Mouse (Mus musculus): ENCODE data around the gene Adgrv1.

DNA sequence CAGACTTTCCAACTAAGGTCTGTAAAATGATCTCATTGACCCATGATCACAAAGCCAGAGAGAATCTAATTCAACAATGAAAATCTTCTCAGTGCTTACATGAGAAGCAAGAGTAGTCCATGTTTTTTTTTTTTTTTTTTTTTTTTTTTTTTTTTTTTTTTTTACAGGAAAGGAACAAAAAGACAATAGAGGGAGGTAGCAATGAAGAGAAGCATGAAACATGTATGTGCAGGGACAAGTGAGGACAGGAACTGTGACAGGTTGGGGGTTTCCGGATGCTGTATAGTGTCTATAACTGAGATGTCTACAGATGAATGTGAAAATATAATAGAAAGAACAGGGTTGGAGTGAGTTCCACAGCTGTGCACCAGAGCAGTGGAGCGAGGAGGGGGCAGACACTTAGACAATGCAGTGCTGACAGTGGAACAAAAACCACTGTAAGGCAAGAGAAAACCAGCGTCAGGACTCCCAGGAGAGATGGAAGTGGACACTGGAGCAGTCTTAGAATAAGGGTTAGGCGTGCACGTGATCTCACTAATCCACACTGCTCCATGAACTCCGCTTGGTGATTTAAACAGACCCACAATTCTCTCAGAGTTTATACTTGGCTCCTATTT, 490.6 kb downstream of the Adgrv1 start:
- TF ChIP-seq EP300 (IDR thresholded peaks at IDR 0.05; ENCODE audit: insufficient read depth, low read depth, low read length) (no peak), CTCF (IDR thresholded peaks at IDR 0.05; ENCODE audit: low read depth, low read length) (no peak)

Data from ES-Bruce4 (cell line).